Mouse (Mus musculus) kidney, adult 11 months (tissue): ENCODE measurements around the gene Batf2.
"Not testable (repeated sequence)": the region's sequence is repeated elsewhere in the genome, so short reads cannot be mapped to it uniquely, and the experiment has no call there.

Source experiments
- DNase-seq: peaks from one replicate; pipeline ENCODE4 v3.0.0; 2022

The Batf2 gene

GRCm38 (mm10) chr19:6140678-6141393 is at the start of gene Batf2:
Gene Batf2 (plus strand): TSS chr19:6140983.
- peak; percentile 92 for DNase-seq

GRCm38 (mm10) chr19:6094119-6094518 is 46.7 kb upstream of the Batf2 start, which contains the start of gene AC131692.1:
Gene AC131692.1 (plus strand): TSS chr19:6094419.
- no peak for DNase-seq

DNA sequence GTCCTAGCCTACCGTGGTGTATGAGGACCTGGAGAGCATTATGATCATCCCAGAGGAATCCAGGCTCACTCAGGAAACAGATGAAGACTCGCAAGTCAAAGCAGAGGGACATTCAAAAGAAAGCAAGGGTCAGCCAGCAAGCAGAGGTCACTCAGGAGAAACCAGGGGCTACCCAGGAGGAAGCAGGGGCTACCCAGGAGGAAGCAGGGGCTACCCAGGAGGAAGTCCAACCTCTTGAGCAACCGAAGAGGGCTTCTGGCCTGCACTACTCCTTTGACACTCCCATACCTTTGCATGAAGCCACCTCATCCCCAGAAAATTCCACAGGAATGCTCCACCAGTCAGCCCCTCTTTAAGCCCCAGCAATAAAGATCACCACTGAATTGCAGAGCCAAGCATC is 42.9 kb upstream of the Batf2 start:
- DNase-seq, result no peak

DNA sequence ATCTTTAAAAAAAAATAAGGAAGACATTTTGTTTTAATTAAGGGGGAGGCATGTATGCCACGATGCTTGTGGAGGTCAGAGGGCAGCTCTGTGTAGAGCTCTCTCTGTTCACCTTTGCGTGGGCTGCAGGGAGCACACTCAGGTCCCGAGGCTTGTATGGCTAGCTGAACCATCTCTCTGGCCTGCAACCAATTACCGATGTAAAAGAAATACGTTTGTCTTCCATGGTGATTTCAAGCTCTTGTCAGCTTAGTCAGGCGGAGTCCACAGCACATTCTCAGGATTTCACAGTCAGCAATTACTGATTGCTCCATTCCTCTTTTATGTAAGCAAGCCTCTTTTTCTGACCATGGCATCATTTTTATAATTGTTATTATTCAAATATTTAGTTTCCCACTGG is 39.6 kb upstream of the Batf2 start:
- DNase-seq, result no peak

GRCm38 (mm10) chr19:6102169-6102853 is 38.5 kb upstream of the Batf2 start:
- no peak for DNase-seq

- DNase-seq, result no peak
Observed at GRCm38 (mm10) chr19:6104476-6104875, 36.3 kb upstream of the Batf2 start.

DNA sequence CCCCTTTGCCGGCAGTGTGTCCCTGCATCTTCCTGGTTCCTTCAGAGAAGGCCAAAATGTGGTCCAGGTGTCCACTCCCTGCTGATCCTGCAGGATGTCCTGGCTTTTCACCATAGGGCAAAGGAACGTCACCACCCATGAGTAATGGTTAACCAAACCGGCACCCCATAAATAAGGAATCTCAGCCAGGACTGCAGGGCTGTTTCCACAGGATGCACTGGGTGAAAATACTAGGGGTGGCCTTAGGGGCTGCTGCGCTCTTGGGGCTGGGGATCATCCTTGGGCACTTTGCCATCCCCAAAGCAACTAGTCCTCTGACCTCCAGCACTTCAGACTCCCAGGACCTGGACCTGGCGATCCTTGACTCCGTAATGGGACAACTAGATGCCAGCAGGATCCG is 35.2 kb upstream of the Batf2 start, which contains the start of gene Naaladl1:
Gene Naaladl1, plus strand, starts transcription at position 197 of the 400 bp plus-strand sequence.
- no peak for DNase-seq

GRCm38 (mm10) chr19:6113116-6113515 is 27.7 kb upstream of the Batf2 start:
- peak; percentile 24 for DNase-seq

GRCm38 (mm10) chr19:6116113-6116850 is 24.5 kb upstream of the Batf2 start:
- DNase-seq, result peak; percentile 61

DNA sequence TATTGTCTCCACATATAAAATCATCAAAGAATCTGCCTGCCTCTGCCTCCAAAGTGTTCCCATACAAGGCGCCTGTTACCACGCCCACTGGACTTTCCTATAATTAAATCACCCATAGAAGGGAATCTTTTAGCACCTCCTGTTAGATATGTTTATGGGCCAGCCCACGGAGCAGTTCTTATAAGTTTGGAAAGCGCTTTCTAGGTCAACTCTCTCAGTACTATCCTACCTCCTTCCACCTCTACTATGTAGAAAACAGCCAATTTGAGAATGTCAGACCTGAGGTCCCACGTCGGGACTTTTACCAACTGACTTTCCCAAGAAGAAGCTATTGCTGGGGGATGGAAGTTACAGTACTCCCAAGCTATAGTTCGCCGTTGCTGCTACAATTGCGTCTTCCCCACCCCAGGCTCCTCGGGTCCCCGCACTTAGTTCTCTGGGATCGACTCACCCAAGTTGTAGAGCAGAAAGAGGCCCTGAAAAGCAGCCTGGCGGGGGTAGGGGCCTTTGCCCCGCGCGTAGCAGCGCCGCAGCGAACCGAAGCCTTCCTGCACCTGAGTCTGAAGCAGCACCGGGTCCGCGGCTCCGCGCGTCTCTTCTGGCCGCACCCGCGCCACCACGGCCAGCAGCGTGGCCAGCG is 23.3 kb upstream of the Batf2 start:
- no peak for DNase-seq

- peak; percentile 88 for DNase-seq
Observed at GRCm38 (mm10) chr19:6117986-6118676, 22.7 kb upstream of the Batf2 start, which contains the start of gene Sac3d1. Gene Sac3d1 (minus strand): TSS chr19:6118650.

DNA sequence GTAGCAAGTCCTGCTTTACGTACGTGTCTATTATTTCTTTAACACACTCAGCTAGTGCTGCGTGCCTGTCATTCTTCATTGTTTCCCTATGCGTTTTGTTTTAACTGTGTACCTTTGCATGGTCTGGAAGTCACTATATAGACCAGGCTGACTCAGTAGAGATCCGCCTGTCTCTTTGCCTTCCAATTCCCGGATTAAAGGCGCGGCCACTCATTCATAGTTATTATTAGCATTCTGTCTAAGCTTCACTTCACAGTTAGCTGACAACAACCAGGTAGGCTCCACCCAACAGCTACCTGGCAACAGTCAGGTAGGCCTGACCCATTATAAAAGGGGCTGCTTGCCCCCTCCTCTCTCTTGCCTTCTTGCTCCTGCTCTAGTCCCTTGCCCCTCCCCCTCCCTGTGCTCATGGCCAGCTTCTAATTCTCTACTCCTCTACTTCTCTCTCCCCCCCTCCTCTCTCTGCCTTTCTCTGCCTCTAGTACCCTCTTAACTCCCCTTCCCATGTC is 22.1 kb upstream of the Batf2 start:
- DNase-seq, result no peak

- no peak for DNase-seq
Observed at GRCm38 (mm10) chr19:6121761-6122160, 19.0 kb upstream of the Batf2 start.

DNA sequence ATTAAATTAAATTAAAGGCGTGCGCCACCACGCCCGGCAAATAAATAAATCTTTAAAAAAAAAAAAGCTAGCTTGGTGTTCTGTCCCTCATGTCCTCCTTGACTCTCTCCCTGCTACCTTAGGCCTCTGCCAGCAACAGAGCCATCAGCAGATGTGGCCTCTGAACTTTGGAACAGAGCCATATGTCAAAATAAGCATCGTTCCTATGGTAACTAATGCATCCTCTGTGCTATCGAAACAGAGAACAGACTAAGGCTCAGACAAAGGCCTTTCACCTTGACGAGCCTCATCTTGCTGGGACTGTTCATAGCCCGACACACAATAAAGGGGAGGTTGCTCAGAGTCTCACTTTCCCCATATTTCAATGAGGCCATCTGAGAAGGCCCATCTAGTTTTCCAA is 17.5 kb upstream of the Batf2 start:
- no peak for DNase-seq

DNA sequence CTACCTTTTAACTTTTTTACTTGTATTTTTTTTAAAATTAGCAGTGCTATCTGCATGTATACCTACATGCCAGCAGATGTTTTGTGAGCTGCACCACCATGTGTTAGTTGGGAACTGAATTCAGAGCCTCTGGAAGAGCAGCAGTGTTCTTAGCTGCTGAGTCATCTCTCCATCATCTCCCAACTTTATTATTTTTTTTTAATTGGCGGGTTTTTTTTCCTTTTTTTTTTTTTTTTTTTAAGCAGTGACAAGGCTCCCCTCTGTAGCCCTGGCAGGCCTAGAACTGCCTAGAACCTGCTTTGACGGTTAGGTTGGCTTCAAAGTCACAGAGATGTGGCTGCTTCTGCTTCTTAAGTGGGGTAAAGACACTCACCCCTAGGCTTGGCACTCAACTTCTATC is 15.9 kb upstream of the Batf2 start:
- DNase-seq, result no peak

GRCm38 (mm10) chr19:6126289-6126688 is 14.5 kb upstream of the Batf2 start:
- no peak for DNase-seq

DNA sequence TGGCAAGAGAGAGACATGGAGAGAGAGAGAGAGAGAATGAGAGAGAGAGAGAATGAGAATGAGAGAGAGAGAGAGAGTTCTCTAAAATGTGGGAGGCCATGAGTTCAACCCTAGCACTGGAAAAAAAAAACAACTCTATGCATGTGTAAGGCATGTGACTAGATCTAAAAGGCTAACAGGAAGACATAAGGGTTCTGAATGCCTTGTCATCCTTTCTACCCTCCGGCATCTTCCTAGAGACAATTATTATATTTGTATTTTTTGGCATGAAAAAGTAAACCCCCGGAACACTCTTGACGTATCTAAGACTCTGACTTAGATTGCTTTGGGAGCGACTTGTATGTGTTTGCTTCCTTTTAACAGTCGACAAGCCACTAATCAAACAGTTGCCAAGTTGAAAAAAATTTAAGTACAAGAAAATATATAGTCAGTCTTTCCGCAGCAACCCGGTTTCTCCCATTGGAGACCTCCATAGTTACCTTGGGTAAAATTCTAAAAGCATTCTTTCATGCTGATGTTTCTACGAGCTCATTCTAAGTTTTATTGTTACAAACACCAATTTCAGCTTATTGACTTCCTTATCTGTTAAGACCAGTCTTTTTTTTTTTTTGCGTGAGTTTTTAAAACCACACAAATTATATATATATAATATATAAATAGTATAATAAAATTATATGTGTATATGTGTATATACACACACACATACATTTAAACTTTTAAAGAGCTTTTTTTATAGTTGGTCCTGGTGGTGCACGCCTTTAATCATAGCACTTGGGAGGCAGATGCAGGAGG is 13.8 kb upstream of the Batf2 start:
- DNase-seq, result no peak

DNA sequence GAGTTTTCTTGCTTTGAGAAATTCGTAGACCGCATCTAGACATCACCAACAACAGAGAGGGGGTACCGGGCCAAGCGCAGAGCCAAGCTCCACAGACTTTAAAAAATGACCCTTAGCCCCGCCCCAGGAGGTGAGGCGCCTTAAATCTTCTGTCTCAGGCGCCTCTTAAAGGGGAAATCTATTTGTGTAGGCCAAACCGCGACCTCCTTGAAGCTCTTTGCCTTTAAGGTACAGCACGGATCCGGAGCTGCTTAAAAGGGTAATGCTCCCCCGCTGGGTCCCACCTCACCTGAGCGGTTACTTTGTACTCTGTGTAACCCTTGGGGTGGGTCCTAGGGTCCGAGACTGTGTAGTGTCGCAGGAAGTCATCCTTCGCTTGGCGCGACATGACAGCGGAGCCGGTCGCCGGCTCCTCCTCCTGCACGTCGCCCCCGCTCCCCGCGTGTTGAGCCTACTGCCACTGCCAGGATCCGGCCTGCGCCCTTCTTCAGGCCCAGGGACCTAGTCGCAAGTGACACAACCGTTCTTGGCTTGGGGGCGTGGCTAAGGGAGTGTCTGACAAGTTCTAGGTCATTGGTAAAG is 12.9 kb upstream of the Batf2 start, which contains the start of gene Snx15:
Gene Snx15, minus strand, starts transcription at position 545 of the 582 bp plus-strand sequence.
- peak; percentile 98 for DNase-seq

DNA sequence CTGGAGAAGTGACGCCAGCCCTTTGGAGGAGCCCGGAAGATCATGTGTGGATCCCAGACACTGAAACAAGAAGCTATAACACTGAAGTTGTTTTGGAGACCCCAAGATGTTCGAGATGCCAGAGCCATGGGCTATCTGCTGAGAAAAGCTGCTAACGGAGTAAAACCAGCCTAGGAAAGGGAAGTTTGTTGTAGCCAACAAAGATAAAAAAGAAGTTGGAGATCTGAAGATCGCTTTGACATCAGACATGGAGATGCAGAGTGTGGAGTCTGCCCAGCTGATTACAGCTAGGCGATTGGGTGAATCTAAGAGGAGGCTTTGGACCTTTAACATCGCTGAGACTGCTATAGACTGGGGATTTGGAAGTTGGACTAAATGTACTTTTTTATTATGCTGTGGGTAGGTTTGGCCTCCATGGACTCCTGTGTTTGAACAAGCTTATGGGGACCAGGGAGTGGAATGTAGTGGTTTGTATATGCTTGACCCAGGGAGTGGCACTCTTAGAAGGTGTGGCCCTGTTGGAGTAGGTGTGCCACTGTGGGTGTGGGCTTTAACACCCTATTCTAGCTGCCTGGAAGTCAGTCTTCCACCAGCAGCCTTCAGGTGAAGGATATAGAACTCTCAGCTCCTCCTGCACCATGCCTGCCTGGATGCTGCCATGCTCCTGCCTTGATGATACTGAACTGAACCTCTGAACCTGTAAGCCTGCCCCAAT is 10.2 kb upstream of the Batf2 start:
- not testable (repeated sequence) for DNase-seq

- no peak for DNase-seq
Observed at GRCm38 (mm10) chr19:6132171-6132827, 8.5 kb upstream of the Batf2 start.
